Mouse (Mus musculus) CH12.LX (cell line): ENCODE results near the gene Lzts2. TPM values are rescaled to one million over a fixed set of nuclear protein-coding genes. Genes with fewer than 3 reads are reported as not detected.

ENCODE experiments used
- DNase-seq: peaks from one replicate; pipeline ENCODE4 v3.0.0-alpha.2; 2013; ENCODE audit errors: extremely low read depth
- H3K27ac ChIP-seq: 2 replicates; pipeline ENCODE4 v1.5.1; 2012; ENCODE audit warnings: low read depth, mild to moderate bottlenecking, control low read depth, moderate library complexity; ENCODE audit not compliant: insufficient read depth
- H3K27me3 ChIP-seq: replicated peaks from 2 replicates; pipeline ENCODE3; 2012; ENCODE audit warnings: inconsistent platforms
- H3K36me3 ChIP-seq, 2 experiments: replicated peaks in 1 of 2; 2 replicates each; pipeline versions ENCODE3 to v1.6.1; 2012; ENCODE audit warnings: inconsistent platforms in 1 of 2, low read length in 1 of 2, mild to moderate bottlenecking in 1 of 2, mixed read lengths in 1 of 2, moderate library complexity in 1 of 2; ENCODE audit not compliant: control insufficient read depth in 1 of 2, insufficient read depth in 1 of 2
- H3K4me1 ChIP-seq, 2 experiments: 2 replicates each; pipeline ENCODE4 v1.6.1; 2012; ENCODE audit warnings: inconsistent platforms in 1 of 2, moderate library complexity in 1 of 2; ENCODE audit not compliant: insufficient read depth in 2 of 2, control insufficient read depth in 1 of 2
- H3K4me2 ChIP-seq: 2 replicates; pipeline ENCODE4 v1.6.1; 2012; ENCODE audit warnings: low read depth, mild to moderate bottlenecking, control low read depth; ENCODE audit not compliant: poor library complexity, insufficient read depth, severe bottlenecking
- H3K4me3 ChIP-seq, 3 experiments: fragments of 150-350 bp in 1 of 3; sonication (generic) in 1 of 3; replicated peaks in 1 of 3; 2 replicates each; pipeline versions ENCODE3 to v1.5.1; 2011 to 2012; ENCODE audit warnings: low read depth in 2 of 3, low read length in 2 of 3, mild to moderate bottlenecking in 2 of 3, moderate library complexity in 2 of 3, control low read depth in 1 of 3, improper control_type of control experiment in 1 of 3, inconsistent platforms in 1 of 3, mixed read lengths in 1 of 3; ENCODE audit not compliant: poor library complexity in 1 of 3
- H3K79me2 ChIP-seq: replicated peaks from 2 replicates; pipeline ENCODE4 v1.6.1; 2012; ENCODE audit warnings: mild to moderate bottlenecking, moderate library complexity; ENCODE audit not compliant: control insufficient read depth, poor library complexity, insufficient read depth, severe bottlenecking; ENCODE audit errors: extremely low read depth
- H3K9ac ChIP-seq: 2 replicates; pipeline ENCODE4 v1.6.1; 2012; ENCODE audit warnings: low read depth, mild to moderate bottlenecking, control low read depth, moderate library complexity; ENCODE audit not compliant: insufficient read depth
- H3K9me3 ChIP-seq: replicated peaks from 2 replicates; pipeline ENCODE3; 2012; ENCODE audit warnings: low read length, inconsistent platforms, mixed read lengths
- BHLHE40 ChIP-seq: IDR thresholded peaks from 2 replicates; pipeline ENCODE4 v1.6.1; 2011; ENCODE audit warnings: mild to moderate bottlenecking, low read depth, low read length, improper control_type of control experiment
- CHD2 ChIP-seq: IDR thresholded peaks from 2 replicates; pipeline ENCODE4 v1.6.1; 2011; ENCODE audit warnings: low read length, improper control_type of control experiment
- CTCF ChIP-seq, 2 experiments: IDR thresholded peaks in 1 of 2; conservative IDR thresholded peaks in 1 of 2; 2 replicates each; pipeline ENCODE4 v1.5.1; 2011 to 2012; ENCODE audit warnings: low read depth in 2 of 2, low read length in 2 of 2, improper control_type of control experiment in 1 of 2, inconsistent platforms in 1 of 2, mild to moderate bottlenecking in 1 of 2, moderate library complexity in 1 of 2
- EP300 ChIP-seq: IDR thresholded peaks from 2 replicates; pipeline ENCODE4 v1.6.1; 2011; ENCODE audit warnings: low read length, improper control_type of control experiment
- ETS1 ChIP-seq: conservative IDR thresholded peaks from 2 replicates; pipeline ENCODE4 v1.6.1; 2012; ENCODE audit warnings: low read depth, mild to moderate bottlenecking, inconsistent platforms, low read length, improper control_type of control experiment, moderate library complexity
- GABPA ChIP-seq: IDR thresholded peaks from 2 replicates; pipeline ENCODE4 v1.6.1; 2012; ENCODE audit warnings: low read depth, low read length, improper control_type of control experiment, inconsistent platforms; ENCODE audit not compliant: insufficient replicate concordance
- HCFC1 ChIP-seq: IDR thresholded peaks from 2 replicates; pipeline ENCODE4 v1.6.1; 2012; ENCODE audit warnings: low read depth, mild to moderate bottlenecking, inconsistent platforms, low read length, improper control_type of control experiment
- IRF4 ChIP-seq: IDR thresholded peaks from 2 replicates; pipeline ENCODE4 v1.6.1; 2014; ENCODE audit warnings: low read depth, mild to moderate bottlenecking, inconsistent platforms, low read length, improper control_type of control experiment
- JUN ChIP-seq: IDR thresholded peaks from 2 replicates; pipeline ENCODE4 v1.6.1; 2011; ENCODE audit warnings: low read depth, mild to moderate bottlenecking, low read length, improper control_type of control experiment, moderate library complexity; ENCODE audit not compliant: insufficient read depth
- JUND ChIP-seq: conservative IDR thresholded peaks from 2 replicates; pipeline ENCODE4 v1.6.1; 2011; ENCODE audit warnings: low read depth, low read length, improper control_type of control experiment
- KAT2A ChIP-seq: IDR thresholded peaks from 2 replicates; pipeline ENCODE4 v1.6.1; 2012; ENCODE audit warnings: low read length, improper control_type of control experiment, inconsistent platforms; ENCODE audit not compliant: insufficient replicate concordance
- MAFK ChIP-seq: IDR thresholded peaks from 2 replicates; pipeline ENCODE4 v1.6.1; 2011; ENCODE audit warnings: low read length, improper control_type of control experiment; ENCODE audit not compliant: insufficient replicate concordance
- MAX ChIP-seq: IDR thresholded peaks from 2 replicates; pipeline ENCODE4 v1.6.1; 2011; ENCODE audit warnings: low read length, improper control_type of control experiment
- MAZ ChIP-seq: IDR thresholded peaks from 2 replicates; pipeline ENCODE4 v1.6.1; 2012; ENCODE audit warnings: low read depth, mild to moderate bottlenecking, inconsistent platforms, low read length, improper control_type of control experiment, moderate library complexity
- MEF2A ChIP-seq: IDR thresholded peaks from 2 replicates; pipeline ENCODE4 v1.6.1; 2014; ENCODE audit warnings: low read depth, mild to moderate bottlenecking, inconsistent platforms, low read length, improper control_type of control experiment, borderline replicate concordance
- MXI1 ChIP-seq: IDR thresholded peaks from 2 replicates; pipeline ENCODE4 v1.6.1; 2011; ENCODE audit warnings: mild to moderate bottlenecking, low read depth, low read length, improper control_type of control experiment
- MYC ChIP-seq: IDR thresholded peaks from 2 replicates; pipeline ENCODE4 v1.6.1; 2011; ENCODE audit warnings: low read depth, mild to moderate bottlenecking, improper control_type of control experiment, low read length
- NELFE ChIP-seq: IDR thresholded peaks from 2 replicates; pipeline ENCODE4 v1.6.1; 2011; ENCODE audit warnings: low read depth, low read length, improper control_type of control experiment
- PAX5 ChIP-seq: IDR thresholded peaks from 2 replicates; pipeline ENCODE4 v1.6.1; 2012; ENCODE audit warnings: low read length, inconsistent platforms, mixed read lengths
- POLR2A ChIP-seq: IDR thresholded peaks from 2 replicates; pipeline ENCODE4 v1.6.1; 2011; ENCODE audit warnings: low read depth, mild to moderate bottlenecking, improper control_type of control experiment, low read length
- POLR2AphosphoS2 ChIP-seq: IDR thresholded peaks from 2 replicates; pipeline ENCODE4 v1.6.1; 2011; ENCODE audit warnings: low read depth, low read length, improper control_type of control experiment
- RAD21 ChIP-seq: IDR thresholded peaks from 2 replicates; pipeline ENCODE4 v1.6.1; 2011; ENCODE audit warnings: low read depth, mild to moderate bottlenecking, low read length, improper control_type of control experiment, moderate library complexity
- SIN3A ChIP-seq: IDR thresholded peaks from 2 replicates; pipeline ENCODE4 v1.6.1; 2012; ENCODE audit warnings: low read length, improper control_type of control experiment, inconsistent platforms
- TBP ChIP-seq: conservative IDR thresholded peaks from 2 replicates; pipeline ENCODE4 v1.6.1; 2011; ENCODE audit warnings: low read depth, low read length, improper control_type of control experiment
- TCF12 ChIP-seq: IDR thresholded peaks from 2 replicates; pipeline ENCODE4 v1.6.1; 2014; ENCODE audit warnings: low read depth, mild to moderate bottlenecking, inconsistent platforms, low read length, improper control_type of control experiment
- UBTF ChIP-seq: IDR thresholded peaks from 2 replicates; pipeline ENCODE4 v1.6.1; 2012; ENCODE audit warnings: low read depth, mild to moderate bottlenecking, inconsistent platforms, low read length, improper control_type of control experiment, moderate library complexity
- USF2 ChIP-seq: conservative IDR thresholded peaks from 2 replicates; pipeline ENCODE4 v1.6.1; 2011; ENCODE audit warnings: low read depth, low read length, improper control_type of control experiment
- ZKSCAN1 ChIP-seq: IDR thresholded peaks from 2 replicates; pipeline ENCODE4 v1.6.1; 2012; ENCODE audit warnings: low read depth, inconsistent platforms, low read length, improper control_type of control experiment, borderline replicate concordance
- ZMIZ1 ChIP-seq: IDR thresholded peaks from 2 replicates; pipeline ENCODE4 v1.6.1; 2012; ENCODE audit warnings: low read depth, mild to moderate bottlenecking, inconsistent platforms, low read length, improper control_type of control experiment
- ZNF384 ChIP-seq: IDR thresholded peaks from 2 replicates; pipeline ENCODE4 v1.6.1; 2012; ENCODE audit warnings: low read depth, low read length, improper control_type of control experiment, inconsistent platforms
- dilution Hi-C: fragments of 300-500 bp; cut with MboI; formaldehyde crosslinking; loops from 2 replicates; pipeline ENCODE4 v1.14.3; 2020; ENCODE audit warnings: low sequenced_read_pairs; ENCODE audit not compliant: extremely low pct_unique_long_range_greater_than_20kb, extremely low pct_ligation_motif_present
- in situ Hi-C: fragments of 300-500 bp; cut with MboI; formaldehyde crosslinking; loops from 3 replicates; pipeline ENCODE4 v1.14.3; 2019; ENCODE audit warnings: low sequenced_read_pairs, low pct_ligation_motif_present, low pct_unique_long_range_greater_than_20kb, mixed read lengths
- polyA plus RNA-seq: library from polyadenylated mRNA; unstranded; fragments of >175 nt; gene quantifications from 2 replicates; pipeline ENCODE4 v1.2.1, GENCODE M21; 2012; ENCODE audit warnings: low read depth; ENCODE audit not compliant: insufficient read length
- total RNA-seq, 2 experiments: library from RNA; depleted of rRNA; stranded (reverse); fragments of 300-350 nt in 1 of 2; fragments of >200 nt in 1 of 2; gene quantifications; 2 replicates each; pipeline ENCODE4 v1.2.3; 2012 to 2014

Gene Lzts2
- total and polyA plus RNA-seq, 3 experiments: 0.68 to 22.1 (median 2.2) TPM

GRCm38 (mm10) chr19:45057724-45058112 is 43.5 kb downstream of the Lzts2 start:
- dilution Hi-C loops: no loop called here
- H3K4me1 ChIP-seq: peaks cover 0 to 16% of the 10 kb centered on the region in 2 experiments; a peak in 3 of 4 replicates
- no peak for DNase-seq
- no peaks in the 10 kb centered on the region for H3K27me3 ChIP-seq
- peak overlapping the region; percentile 94 for H3K9ac ChIP-seq
- in situ Hi-C loops: loop anchor here (10.0 kb wide), 1 partner anchor 97 kb away; the partner anchor contains the start of gene Tlx1
- no peaks in the 10 kb centered on the region; the same call in 1 of the 2 replicates for H3K79me2 ChIP-seq
- H3K36me3 ChIP-seq: peaks cover 12 to 23% of the 10 kb centered on the region in 2 experiments
- H3K4me2 ChIP-seq: peak overlapping the region; percentile 73
- H3K9me3 ChIP-seq: no peaks in the 10 kb centered on the region
- H3K4me3 ChIP-seq: peak overlapping the region; percentile 43 to 89 (median 52)
- TF ChIP-seq IRF4 (no peak), NELFE (no peak), CTCF (conservative IDR thresholded peaks at IDR 0.05 in 1 of 2, IDR thresholded peaks at IDR 0.05 in 1 of 2; ENCODE audit: low read depth in 2 of 2, low read length in 2 of 2) (no peak)
- H3K27ac ChIP-seq: no peak overlapping the region

GRCm38 (mm10) chr19:45058113-45058839 is 44.1 kb downstream of the Lzts2 start:
- no peaks in the 10 kb centered on the region; the same call in 1 of the 2 replicates for H3K79me2 ChIP-seq
- peak overlapping the region; percentile 94 for H3K9ac ChIP-seq
- H3K27me3 ChIP-seq: no peaks in the 10 kb centered on the region
- H3K4me2 ChIP-seq: peak overlapping the region; percentile 78
- dilution Hi-C loops (no loop called here), in situ Hi-C loops (loop anchor here (10.0 kb wide), 1 partner anchor 97 kb away; the partner anchor contains the start of gene Tlx1)
- H3K9me3 ChIP-seq: no peaks in the 10 kb centered on the region
- peak overlapping the region; percentile 52 to 89 (median 83) for H3K4me3 ChIP-seq
- peaks cover 8 to 19% of the 10 kb centered on the region in 2 experiments for H3K36me3 ChIP-seq
- peak; percentile 98 for DNase-seq
- peaks cover 0 to 16% of the 10 kb centered on the region in 2 experiments; a peak in 3 of 4 replicates for H3K4me1 ChIP-seq
- peak overlapping the region; percentile 35; the same call in 1 of the 2 replicates for H3K27ac ChIP-seq
- TF ChIP-seq KAT2A (no peak), GABPA (no peak), BHLHE40 (peak; percentile 38; the same call in 1 of the 2 replicates), POLR2AphosphoS2 (peak; percentile 83; the same call in 1 of the 2 replicates), POLR2A (peak; percentile 77), IRF4 (no peak), MXI1 (peak; percentile 38; the same call in 1 of the 2 replicates), ZKSCAN1 (no peak), ETS1 (0 out of 2 replicates have a peak, but pooled peaks have one; percentile 29), RAD21 (no peak), TBP (peak; percentile 66; the same call in 1 of the 2 replicates), CTCF (conservative IDR thresholded peaks at IDR 0.05 in 1 of 2, IDR thresholded peaks at IDR 0.05 in 1 of 2; ENCODE audit: low read depth in 2 of 2, low read length in 2 of 2) (no peak), ZNF384 (no peak), USF2 (no peak), CHD2 (peak; percentile 93), NELFE (0 out of 2 replicates have a peak, but pooled peaks have one; percentile 66), SIN3A (peak; percentile 56; the same call in 1 of the 2 replicates), PAX5 (no peak), HCFC1 (peak; percentile 66), MAZ (no peak; the same call in 1 of the 2 replicates), UBTF (no peak), EP300 (no peak), JUND (no peak), MAFK (no peak), JUN (no peak; the same call in 1 of the 2 replicates), TCF12 (peak; percentile 71), ZMIZ1 (peak; percentile 64), MEF2A (peak; percentile 53; the same call in 1 of the 2 replicates), MAX (no peak), MYC (no peak)
